Mouse (Mus musculus): ENCODE measurements around the gene Ppp1r12a.

GRCm38 (mm10) chr10:108113361-108114237, 48.4 kb upstream of the Ppp1r12a start:
- no peak for TF ChIP-seq CTCF (IDR thresholded peaks at IDR 0.05; ENCODE audit: extremely low read depth, insufficient read depth, low read length)
- no peak for TF ChIP-seq POLR2A (IDR thresholded peaks at IDR 0.05; ENCODE audit: extremely low read depth, insufficient read depth, low read length)
